In the genomic region with DNA sequence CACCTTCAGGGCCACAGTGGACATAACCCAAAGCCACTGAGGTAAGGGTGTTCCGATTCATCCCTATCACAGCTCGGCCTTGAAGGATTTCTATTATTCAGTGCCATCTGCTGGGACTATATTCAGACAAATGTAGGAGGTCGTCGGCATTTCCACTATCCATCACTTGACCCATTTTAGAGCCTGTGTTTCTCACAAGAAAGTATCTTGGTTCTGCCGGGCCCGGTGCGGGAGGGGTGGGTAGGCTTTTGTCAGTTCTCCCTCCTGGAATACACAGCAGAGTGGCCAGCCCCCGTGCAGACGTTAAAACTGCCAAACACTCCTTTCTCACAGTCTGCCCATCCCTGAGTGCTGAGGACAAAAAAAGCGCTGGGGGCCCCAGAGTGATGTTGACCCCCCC, we compare ENCODE assay signal across 27 mouse cellular contexts.
DNase-seq lines count a peak whose midpoint lies in the region; TF ChIP-seq lines count a peak whose summit lies in the region.
"Had no signal": no experiment of that assay in that cellular context is flagged by ENCODE, and none has a peak within 500 bp of the region (broad histone marks: within the 10 kb centered on the region; RNA-seq: fewer than 3 reads in every experiment).

No protein-coding gene starts in this region.

- peak overlapping the region; percentile 74 for H3K27ac ChIP-seq in left cerebral cortex, adult 2 months
- H3K27ac ChIP-seq: embryonic facial prominence, embryonic 10.5 days; embryonic facial prominence, embryonic 13.5 days; forebrain, embryonic 12.5 days; forebrain, embryonic 15.5 days; heart, embryonic 15.5 days; hindbrain, embryonic 10.5 days; hindbrain, embryonic 13.5 days had no signal

- no peak overlapping the region for H3K4me3 ChIP-seq in left cerebral cortex, adult 2 months
- H3K4me3 ChIP-seq: embryonic facial prominence, embryonic 10.5 days; embryonic facial prominence, embryonic 13.5 days; erythroblast, embryonic 14.5 days; forebrain, embryonic 12.5 days; forebrain, embryonic 15.5 days; heart, embryonic 15.5 days; hindbrain, embryonic 10.5 days; hindbrain, embryonic 13.5 days had no signal

- DNase-seq in frontal cortex, postnatal 36 days (ENCODE audit: low spot score in 2 of 2): peak; percentile 48 to 66
- DNase-seq in frontal cortex, postnatal 10 days (ENCODE audit: low spot score in 2 of 2): no peak
- DNase-seq in left cerebral cortex, adult 2 months (ENCODE audit: extremely low spot score in 1 of 2, low spot score in 2 of 2): peak in 1 of 2 experiments; percentile 62
- no peak for DNase-seq in left cerebral cortex, postnatal 10 days (ENCODE audit: extremely low spot score in 1 of 2, low spot score in 2 of 2)
- peak; percentile 44 for DNase-seq in right cerebral cortex, postnatal 25 days
- DNase-seq in right cerebral cortex, postnatal 4 days: no peak
- no peak for DNase-seq in cerebellum, postnatal 25 days
- DNase-seq: adrenal gland, postnatal 10 days; adrenal gland, postnatal 36 days; B cell, adult 2 months; cerebellum, adult 11 months; cerebellum, adult 2 months; cerebellum, adult 9-11 months; cerebellum, postnatal 36 days; embryo, embryonic 11 days; gastrocnemius, postnatal 10 days; gastrocnemius, postnatal 36 days; heart, postnatal 10 days; heart, postnatal 36 days had no signal

- TF ChIP-seq CTCF in left cerebral cortex, adult 2 months (IDR thresholded peaks at IDR 0.05): no peak

- intact Hi-C loops in left cerebral cortex, adult 2 months (cut with DNase I): loop anchor here (1.0 kb wide), 1 partner anchor 67 kb away; no protein-coding TSS in a partner anchor
- intact Hi-C loops in left cerebral cortex, postnatal 10 days (cut with DNase I): loop anchor here (10.0 kb wide), 1 partner anchor 255 kb away; no protein-coding TSS in a partner anchor

Comparison
In these comparisons a context has a peak if more than half of its experiments do, and no peak if none do; other contexts are left out.
1. DNase-seq: peak in frontal cortex, postnatal 36 days (2 of 2) and right cerebral cortex, postnatal 25 days (single experiment); none in frontal cortex, postnatal 10 days (0 of 2), left cerebral cortex, postnatal 10 days (0 of 2), right cerebral cortex, postnatal 4 days (single experiment) and cerebellum, postnatal 25 days (0 of 2).